Mouse (Mus musculus) cerebellum, adult (tissue): ENCODE measurements at regions not wholly inside any gene's neighbourhood (a gene's known extent, or its start where the extent isn't known, plus 50 kb on each side); places are given as distances from the start of the nearest gene placed in this dataset.

Experiments used
- ATAC-seq: cut with Nextera tagmentation; 2 replicates; pipeline ENCODE4 v1.9.2; 2017; ENCODE audit warnings: mild to moderate bottlenecking, moderate library complexity, mixed read lengths; ENCODE audit not compliant: insufficient number of reproducible peaks, low FRiP score, low TSS enrichment

DNA sequence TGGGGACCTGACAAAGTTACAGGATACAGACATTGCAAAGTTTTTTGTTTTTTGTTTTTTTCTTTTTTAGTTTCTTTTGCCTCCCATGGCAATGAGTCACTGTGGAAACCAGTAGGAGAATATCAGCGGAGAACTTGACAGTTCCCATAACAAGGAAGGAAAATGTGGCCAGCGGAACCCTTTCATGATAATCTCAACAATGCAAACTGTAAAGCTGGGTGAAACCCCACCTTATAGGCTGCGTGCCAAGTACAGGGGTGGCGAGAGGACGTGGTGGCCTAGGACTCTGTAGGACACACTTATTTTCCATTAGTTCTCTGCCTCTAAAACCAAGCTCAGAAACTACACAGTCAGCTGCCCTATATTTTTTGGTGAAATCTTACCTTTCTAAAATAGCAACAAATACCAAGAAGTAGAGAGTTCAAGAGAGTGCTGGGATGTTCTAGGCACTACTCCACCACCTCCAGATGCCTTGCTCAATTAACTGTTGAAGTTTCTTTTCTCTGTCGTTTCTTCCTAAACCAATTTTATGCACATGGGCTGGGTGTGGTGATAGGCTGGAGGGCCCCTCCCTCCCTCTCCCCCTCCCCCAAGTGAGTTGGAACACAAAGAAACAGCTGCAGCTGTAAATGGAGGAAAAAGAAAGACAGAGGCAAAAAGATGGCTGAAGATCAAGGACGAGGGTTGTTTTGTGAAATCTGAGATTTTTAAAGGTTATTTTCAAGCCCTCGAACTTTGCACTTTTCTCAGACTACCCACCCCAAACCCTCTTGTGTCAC is 201.0 kb upstream of the Kbtbd8 start:
- no peak for ATAC-seq

GRCm38 (mm10) chr6:94911836-94912235 is 205.2 kb upstream of the Kbtbd8 start:
- ATAC-seq: no peak

GRCm38 (mm10) chr6:94911374-94911773 is 205.7 kb upstream of the Kbtbd8 start:
- no peak for ATAC-seq

DNA sequence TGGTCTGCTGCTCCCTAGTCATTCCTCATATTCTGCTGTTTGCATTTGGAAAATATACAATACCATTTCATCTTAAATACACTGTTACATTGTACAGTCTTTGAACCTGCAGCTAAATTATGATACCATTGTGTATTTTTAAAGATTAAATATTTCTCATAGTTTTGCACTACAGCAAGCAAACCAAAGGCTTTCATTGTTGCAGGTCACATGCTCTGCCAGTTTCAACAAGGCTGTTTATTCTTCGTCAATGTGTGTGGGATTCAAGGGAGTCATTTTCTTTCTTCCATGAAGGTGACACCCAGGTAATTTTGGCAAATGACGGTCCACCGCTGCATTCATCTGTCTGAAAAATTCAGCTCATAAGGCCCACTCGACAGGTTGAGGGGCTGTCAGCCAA is 200.9 kb upstream of the Lrig1 start:
- no peak for ATAC-seq

DNA sequence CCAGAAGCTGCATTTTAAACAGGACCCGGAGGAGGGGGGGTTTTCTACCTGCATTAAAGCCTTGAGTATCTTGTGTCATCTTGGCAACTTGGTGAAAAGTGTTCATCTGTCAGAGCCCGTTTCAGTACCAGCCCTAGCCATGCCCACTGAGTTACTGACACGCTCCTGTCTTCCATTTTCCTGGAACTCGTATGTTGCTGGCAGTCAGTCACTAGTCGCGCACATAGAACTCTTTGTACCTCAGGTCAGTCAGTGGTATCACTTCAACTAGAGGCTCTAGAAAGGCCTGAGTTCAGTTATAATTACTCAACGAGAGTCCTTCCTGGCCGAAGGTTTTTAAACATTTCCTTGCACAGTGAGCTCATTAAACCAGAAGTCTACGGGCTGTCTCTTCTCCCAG is 198.9 kb upstream of the Lrig1 start:
- no peak for ATAC-seq

DNA sequence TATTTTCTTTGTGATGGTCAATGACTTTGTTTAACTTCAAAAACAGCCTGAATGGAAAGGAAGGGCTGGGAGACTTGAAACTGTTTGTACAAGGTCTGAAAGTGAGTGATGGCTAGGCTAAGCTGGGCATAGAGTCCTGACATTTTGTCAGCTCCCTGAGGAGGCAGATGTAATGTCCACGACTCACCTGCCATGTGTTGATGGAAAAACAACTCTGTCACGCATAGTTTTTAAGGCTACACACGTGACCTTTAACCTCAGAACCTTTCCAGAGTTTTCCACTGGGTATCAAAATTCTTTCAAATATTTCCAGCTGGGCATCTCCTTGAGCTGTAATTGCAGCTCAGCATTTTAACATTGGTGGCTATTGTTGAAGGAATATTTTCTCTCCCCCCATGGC is 190.2 kb upstream of the Lrig1 start:
- ATAC-seq: no peak

DNA sequence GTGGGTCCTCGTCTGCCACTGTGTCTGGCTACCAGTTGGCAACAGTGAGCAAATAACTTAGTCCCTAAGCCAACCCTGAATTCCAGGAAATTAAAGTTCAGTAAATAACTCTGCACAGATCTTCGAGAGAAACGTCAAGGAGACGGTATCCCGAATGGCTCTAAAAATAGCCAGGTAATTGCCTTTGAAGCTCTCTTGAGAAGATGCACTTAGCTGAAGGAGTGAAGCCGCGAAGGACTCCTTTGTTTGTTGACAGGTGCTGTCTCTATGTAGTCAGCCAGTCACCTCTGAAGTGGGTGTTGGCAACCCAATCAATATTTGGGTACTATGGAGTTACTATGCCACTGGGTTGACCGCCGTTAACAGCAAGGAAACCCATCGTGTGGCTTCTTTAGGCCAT is 189.3 kb upstream of the Lrig1 start:
- ATAC-seq: no peak

DNA sequence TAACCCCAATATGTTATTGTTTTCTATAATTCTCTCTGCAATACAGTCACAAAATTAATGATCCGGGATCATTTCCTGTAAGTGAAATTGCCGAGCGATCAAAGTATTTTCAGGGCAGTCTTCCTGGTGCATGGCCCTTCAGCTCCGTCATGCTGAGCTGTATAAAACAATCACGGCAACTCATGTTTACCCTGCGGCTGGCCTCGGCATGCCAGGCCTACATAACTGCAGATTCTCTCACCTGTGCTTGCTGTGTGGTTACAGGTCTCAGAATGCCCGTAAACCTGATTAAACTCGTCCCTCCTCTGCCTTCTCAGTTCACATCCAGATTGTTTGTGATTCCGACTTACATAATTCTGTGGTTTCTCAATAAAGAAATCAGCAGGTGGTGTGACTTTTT is 181.2 kb upstream of the Lrig1 start:
- no peak for ATAC-seq

GRCm38 (mm10) chr6:94875841-94876240 is 175.9 kb upstream of the Lrig1 start:
- no peak for ATAC-seq

DNA sequence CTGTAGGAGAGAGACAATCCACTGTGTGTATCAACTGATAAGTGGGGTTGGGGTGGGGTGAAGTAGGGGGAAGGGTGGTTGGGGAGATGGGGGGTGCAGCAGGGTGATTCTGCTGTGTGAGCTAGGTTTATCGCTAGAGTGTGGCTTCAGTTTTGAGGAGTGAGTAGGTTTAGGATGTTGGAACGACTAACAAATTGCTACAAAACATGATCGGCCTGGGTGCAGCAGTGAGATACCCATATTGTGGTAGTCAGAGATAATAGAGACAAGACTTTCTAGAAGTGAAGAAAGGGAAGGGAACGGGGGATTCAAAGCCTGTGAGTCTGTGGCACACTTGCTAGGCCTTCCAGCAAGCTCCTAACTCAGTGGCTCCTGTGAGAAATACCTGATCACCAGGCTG is 175.1 kb upstream of the Lrig1 start:
- ATAC-seq: no peak

- ATAC-seq: no peak
Observed at GRCm38 (mm10) chr6:94874415-94874814, 174.5 kb upstream of the Lrig1 start.

GRCm38 (mm10) chr6:94867952-94868351 is 168.0 kb upstream of the Lrig1 start:
- ATAC-seq: no peak

DNA sequence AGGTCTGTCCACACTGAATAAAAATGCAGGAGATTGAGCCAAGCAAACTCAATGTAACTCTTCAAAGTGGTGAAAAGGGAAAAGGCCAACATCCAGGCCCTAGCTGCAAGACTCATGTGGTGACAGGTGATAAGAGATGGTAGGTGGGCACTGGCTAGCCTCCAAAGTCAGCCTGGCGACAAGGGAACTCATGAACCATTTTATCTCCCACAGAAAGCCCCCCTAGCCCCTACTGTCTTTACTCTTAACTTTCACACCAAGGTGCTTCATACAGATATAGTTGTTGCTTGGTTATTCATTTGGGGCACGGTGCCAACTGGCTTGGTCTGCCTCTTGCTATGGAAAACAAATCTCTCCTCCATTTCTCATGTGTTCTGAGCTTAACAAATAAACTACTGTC is 165.5 kb upstream of the Lrig1 start:
- no peak for ATAC-seq

DNA sequence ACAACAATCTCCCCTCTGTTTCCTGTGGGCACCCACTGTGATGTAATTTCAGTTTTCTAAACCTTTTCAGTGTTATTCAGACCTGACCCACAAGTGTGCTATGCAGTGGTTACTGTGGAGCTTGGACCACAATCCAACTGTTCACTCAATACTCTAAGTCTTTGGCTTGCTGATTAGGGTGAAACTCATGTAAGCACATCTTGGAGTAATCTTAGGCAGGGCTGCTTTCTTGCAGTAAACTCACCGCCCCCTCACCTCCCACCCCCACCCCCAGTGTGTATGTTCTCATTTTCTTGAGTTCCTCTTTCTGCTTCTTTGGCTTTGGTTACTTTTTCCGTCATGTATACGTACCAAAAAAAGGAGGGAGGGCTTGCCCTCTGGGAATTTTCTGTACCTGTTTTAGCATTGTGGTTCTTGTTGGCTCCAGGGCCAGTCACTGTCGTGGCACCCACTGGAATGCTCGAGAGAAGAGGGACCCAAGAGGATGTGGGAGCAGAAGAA is 158.2 kb upstream of the Lrig1 start:
- no peak for ATAC-seq

DNA sequence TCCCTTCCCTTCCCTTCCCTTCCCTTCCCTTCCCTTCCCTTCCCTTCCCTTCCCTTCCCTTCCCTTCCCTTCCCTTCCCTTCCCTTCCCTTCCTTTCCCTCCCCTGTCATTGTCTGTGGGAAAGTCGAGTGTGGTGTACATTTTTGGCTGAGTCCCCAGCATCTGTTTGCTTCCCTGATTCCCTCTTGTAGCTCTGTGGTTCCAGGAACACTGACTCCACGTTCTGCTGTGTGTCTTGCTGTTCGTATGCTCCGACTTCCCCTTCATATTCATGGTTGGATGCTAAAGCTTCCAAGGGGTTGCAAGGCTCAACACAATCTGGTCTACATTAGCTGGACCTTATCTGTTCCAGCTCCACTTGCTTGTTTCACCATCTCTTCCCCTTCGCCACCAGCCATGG is 150.2 kb upstream of the Lrig1 start:
- ATAC-seq: no peak

GRCm38 (mm10) chr6:94849533-94849932 is 149.6 kb upstream of the Lrig1 start:
- ATAC-seq: no peak

DNA sequence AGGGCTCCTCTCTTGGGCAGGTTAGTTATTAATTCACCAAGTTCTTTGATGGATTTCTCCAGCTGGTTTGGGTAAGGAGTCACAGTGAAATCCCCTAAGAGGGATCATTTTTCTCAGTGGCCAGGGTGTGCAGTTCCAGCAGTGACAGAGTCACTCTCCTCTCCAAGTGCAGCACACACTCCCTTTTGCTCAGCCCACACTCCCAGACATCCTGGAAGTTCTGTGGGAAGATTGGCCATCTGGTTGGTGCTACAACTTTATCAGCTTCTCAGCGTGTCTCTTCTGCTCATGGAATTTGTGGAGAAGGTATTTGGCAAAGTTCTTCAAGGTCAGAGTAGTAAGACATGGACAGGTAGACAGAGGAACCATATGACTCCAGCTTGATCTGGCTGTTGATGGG is 148.5 kb upstream of the Lrig1 start:
- ATAC-seq: no peak

DNA sequence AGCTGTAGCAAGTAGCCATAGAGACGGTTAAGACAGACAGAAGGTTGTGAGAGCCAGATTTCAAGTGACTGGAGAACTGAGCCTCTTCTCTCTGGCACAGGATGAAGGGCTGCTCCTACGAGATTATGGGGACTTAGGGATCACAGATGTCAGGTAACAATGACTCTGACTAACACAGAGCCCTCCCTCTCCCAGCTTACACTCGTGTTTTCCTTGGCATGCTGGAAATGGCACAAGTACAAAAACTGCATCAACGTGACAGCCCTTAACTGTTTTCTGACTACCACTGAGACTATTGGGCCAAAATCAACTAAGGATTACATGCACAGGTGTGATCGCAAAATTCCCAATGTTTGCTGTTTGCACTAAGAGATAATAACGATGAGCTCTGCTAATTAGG is 145.9 kb upstream of the Lrig1 start:
- ATAC-seq: no peak

DNA sequence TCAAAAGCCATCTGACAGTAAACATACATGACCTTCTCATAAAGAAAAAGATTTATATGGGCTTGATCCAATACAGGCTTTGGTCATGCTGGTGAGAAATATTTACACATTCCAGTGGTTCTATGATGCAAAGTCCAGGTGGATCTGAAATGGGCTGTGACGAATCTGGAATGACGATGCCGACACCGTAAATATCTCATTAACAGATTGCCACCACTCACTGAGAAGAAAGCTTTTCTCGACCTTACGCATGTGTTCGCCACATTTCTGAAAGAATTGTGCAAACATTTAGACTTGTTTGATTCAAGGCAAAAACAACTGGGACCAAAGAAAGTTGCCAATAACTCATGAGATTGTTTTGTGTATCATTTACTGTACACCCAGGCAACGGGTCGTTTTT is 142.9 kb upstream of the Lrig1 start:
- no peak for ATAC-seq

DNA sequence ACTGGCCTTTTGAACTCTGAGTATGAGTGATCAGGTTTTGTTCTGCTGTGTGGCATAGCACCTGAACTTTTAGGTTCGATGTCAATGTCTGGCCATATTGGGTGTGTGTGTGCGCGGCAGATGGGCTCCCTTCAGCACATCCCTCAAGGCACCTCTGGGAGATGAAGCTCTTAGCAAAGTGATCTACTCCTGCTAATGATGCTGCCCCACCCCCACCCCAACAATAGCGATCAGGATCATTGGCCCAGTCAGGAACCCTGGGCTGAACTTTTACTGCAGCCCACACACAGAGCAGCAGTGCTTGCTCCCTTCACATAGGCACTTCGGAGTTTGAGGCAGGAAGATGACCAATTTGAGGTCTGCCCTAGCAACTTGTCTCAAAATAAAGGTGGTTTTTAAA is 141.9 kb upstream of the Lrig1 start:
- no peak for ATAC-seq

GRCm38 (mm10) chr6:94835742-94836141 is 135.8 kb upstream of the Lrig1 start:
- ATAC-seq: no peak

- no peak for ATAC-seq
Observed at GRCm38 (mm10) chr6:94834551-94834950, 134.6 kb upstream of the Lrig1 start.

DNA sequence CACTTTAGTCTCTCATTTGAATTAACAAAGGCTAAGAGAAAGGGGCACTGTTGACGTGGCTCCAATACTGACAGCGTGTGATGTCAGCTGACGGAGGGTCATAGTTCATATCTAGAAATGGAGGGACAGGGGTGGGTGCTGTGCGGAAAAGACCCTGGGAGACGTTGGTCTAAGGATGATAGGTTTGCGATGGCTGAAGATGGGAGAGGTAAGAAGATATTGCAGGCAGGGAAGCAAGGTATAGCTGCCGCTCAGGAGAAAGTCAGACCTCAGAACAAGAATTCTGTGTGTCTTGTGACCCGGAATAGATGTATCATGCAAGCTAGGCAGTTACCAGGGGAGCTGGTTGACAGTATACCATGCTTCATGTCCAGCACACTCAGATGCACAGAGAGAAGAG is 130.8 kb upstream of the Lrig1 start:
- ATAC-seq: no peak
